Mouse (Mus musculus): ENCODE data around the gene Mpzl3. TPM values are rescaled to one million over a fixed set of nuclear protein-coding genes. Genes with fewer than 3 reads are reported as not detected.
A peak's percentile ranks its signal among the peaks of the same experiment; 100 is the strongest.

The Mpzl3 gene
- total and polyA plus RNA-seq, 3 experiments, result 3.1 to 5.3 (median 5.2) TPM

GRCm38 (mm10) chr9:45116819-45117218 lies 61.8 kb downstream of the Mpzl3 start:
- in situ Hi-C loops (cut with MboI; ENCODE audit: low pct_ligation_motif_present, low pct_unique_long_range_greater_than_20kb, low sequenced_read_pairs), result loop anchor here (5.0 kb wide), 1 partner anchor 90 kb away; no protein-coding TSS in a partner anchor
- Histone ChIP-seq H3K4me3 (replicated peaks in 1 of 3; ENCODE audit: low read depth in 2 of 3, low read length in 2 of 3, poor library complexity in 1 of 3) (no peak overlapping the region), H3K4me1 (ENCODE audit: control insufficient read depth in 1 of 2, insufficient read depth in 2 of 2) (peaks cover 8 to 26% of the 10 kb centered on the region in 2 experiments), H3K27me3 (replicated peaks) (peaks cover 25% of the 10 kb centered on the region), H3K79me2 (replicated peaks; ENCODE audit: control insufficient read depth, extremely low read depth, insufficient read depth, poor library complexity, severe bottlenecking) (no peaks in the 10 kb centered on the region), H3K27ac (ENCODE audit: insufficient read depth, low read depth) (no peak overlapping the region), H3K9me3 (replicated peaks; ENCODE audit: low read length) (no peaks in the 10 kb centered on the region), H3K9ac (ENCODE audit: insufficient read depth, low read depth) (no peak overlapping the region), H3K36me3 (replicated peaks in 1 of 2; ENCODE audit: control insufficient read depth in 1 of 2, insufficient read depth in 1 of 2, low read length in 1 of 2) (no peaks in the 10 kb centered on the region), H3K4me2 (ENCODE audit: insufficient read depth, low read depth, poor library complexity, severe bottlenecking) (no peak overlapping the region)
- DNase-seq (ENCODE audit: extremely low read depth), result no peak
- no peak for TF ChIP-seq USF1 (IDR thresholded peaks at IDR 0.05; ENCODE audit: low read depth, low read length)
- no peak for TF ChIP-seq KAT2A (IDR thresholded peaks at IDR 0.05; ENCODE audit: insufficient replicate concordance, low read length)
- no peak for TF ChIP-seq ZMIZ1 (IDR thresholded peaks at IDR 0.05; ENCODE audit: low read depth, low read length)
- no peak for TF ChIP-seq POLR2A (IDR thresholded peaks at IDR 0.05; ENCODE audit: low read depth, low read length)
- TF ChIP-seq MAX (IDR thresholded peaks at IDR 0.05; ENCODE audit: low read length), result no peak
- TF ChIP-seq NRF1 (IDR thresholded peaks at IDR 0.05; ENCODE audit: low read depth, low read length), result no peak
- no peak for TF ChIP-seq MYC (IDR thresholded peaks at IDR 0.05; ENCODE audit: low read depth, low read length)
- no peak for TF ChIP-seq JUN (IDR thresholded peaks at IDR 0.05; ENCODE audit: insufficient read depth, low read depth, low read length)
- TF ChIP-seq ZNF384 (IDR thresholded peaks at IDR 0.05; ENCODE audit: low read depth, low read length), result no peak
- TF ChIP-seq CHD2 (IDR thresholded peaks at IDR 0.05; ENCODE audit: low read length), result no peak
- TF ChIP-seq CTCF (conservative IDR thresholded peaks at IDR 0.05 in 1 of 2, IDR thresholded peaks at IDR 0.05 in 1 of 2; ENCODE audit: low read depth in 2 of 2, low read length in 2 of 2), result no peak
- no peak for TF ChIP-seq RCOR1 (conservative IDR thresholded peaks at IDR 0.05; ENCODE audit: low read depth, low read length)
- TF ChIP-seq ETS1 (conservative IDR thresholded peaks at IDR 0.05; ENCODE audit: low read depth, low read length), result no peak
- TF ChIP-seq MXI1 (IDR thresholded peaks at IDR 0.05; ENCODE audit: low read depth, low read length), result no peak
- TF ChIP-seq POLR2AphosphoS2 (IDR thresholded peaks at IDR 0.05; ENCODE audit: low read depth, low read length), result no peak
- no peak for TF ChIP-seq EP300 (IDR thresholded peaks at IDR 0.05; ENCODE audit: low read length)
- dilution Hi-C loops (cut with MboI; ENCODE audit: extremely low pct_ligation_motif_present, extremely low pct_unique_long_range_greater_than_20kb, low sequenced_read_pairs), result no loop called here

GRCm38 (mm10) chr9:45117741-45118431 lies 62.9 kb downstream of the Mpzl3 start, which contains the start of gene Scn2b:
Gene Scn2b (plus strand): TSS chr9:45117782.
- no peak for DNase-seq (ENCODE audit: extremely low read depth)
- H3K79me2 ChIP-seq (replicated peaks; ENCODE audit: control insufficient read depth, extremely low read depth, insufficient read depth, poor library complexity, severe bottlenecking), result no peaks in the 10 kb centered on the region
- H3K27ac ChIP-seq (ENCODE audit: insufficient read depth, low read depth), result no peak within 1 kb of the TSS
- peak within 1 kb of the TSS; percentile 22; the same call in 1 of the 2 replicates for H3K4me2 ChIP-seq (ENCODE audit: insufficient read depth, low read depth, poor library complexity, severe bottlenecking)
- no peaks in the 10 kb centered on the region for H3K36me3 ChIP-seq (replicated peaks in 1 of 2; ENCODE audit: control insufficient read depth in 1 of 2, insufficient read depth in 1 of 2, low read length in 1 of 2)
- H3K27me3 ChIP-seq (replicated peaks), result peaks cover 27% of the 10 kb centered on the region
- no peak for TF ChIP-seq SMC3 (IDR thresholded peaks at IDR 0.05; ENCODE audit: low read depth, low read length)
- no peak for TF ChIP-seq NRF1 (IDR thresholded peaks at IDR 0.05; ENCODE audit: low read depth, low read length)
- no peak for TF ChIP-seq POLR2A (IDR thresholded peaks at IDR 0.05; ENCODE audit: low read depth, low read length)
- TF ChIP-seq MEF2A (IDR thresholded peaks at IDR 0.05; ENCODE audit: borderline replicate concordance, low read depth, low read length), result no peak
- no peak for TF ChIP-seq MXI1 (IDR thresholded peaks at IDR 0.05; ENCODE audit: low read depth, low read length)
- no peak for TF ChIP-seq ZC3H11A (IDR thresholded peaks at IDR 0.05; ENCODE audit: low read depth, low read length)
- H3K4me1 ChIP-seq (ENCODE audit: control insufficient read depth in 1 of 2, insufficient read depth in 2 of 2), result peaks cover 8 to 35% of the 10 kb centered on the region in 2 experiments
- in situ Hi-C loops (cut with MboI; ENCODE audit: low pct_ligation_motif_present, low pct_unique_long_range_greater_than_20kb, low sequenced_read_pairs), result loop anchor here (5.0 kb wide), 1 partner anchor 91 kb away; no protein-coding TSS in a partner anchor
- no peaks in the 10 kb centered on the region for H3K9me3 ChIP-seq (replicated peaks; ENCODE audit: low read length)
- H3K4me3 ChIP-seq (replicated peaks in 1 of 3; ENCODE audit: low read depth in 2 of 3, low read length in 2 of 3, poor library complexity in 1 of 3), result no peak within 1 kb of the TSS
- dilution Hi-C loops (cut with MboI; ENCODE audit: extremely low pct_ligation_motif_present, extremely low pct_unique_long_range_greater_than_20kb, low sequenced_read_pairs), result no loop called here
- H3K9ac ChIP-seq (ENCODE audit: insufficient read depth, low read depth), result no peak within 1 kb of the TSS

All from CH12.LX (cell line).